Mouse (Mus musculus): ENCODE data around the gene Ndufa8. TPM values are rescaled to one million over a fixed set of nuclear protein-coding genes. Genes with fewer than 3 reads are reported as not detected.

Ndufa8 gene
- total and polyA plus RNA-seq, 2 experiments, result 86.2 to 87.0 TPM

DNA sequence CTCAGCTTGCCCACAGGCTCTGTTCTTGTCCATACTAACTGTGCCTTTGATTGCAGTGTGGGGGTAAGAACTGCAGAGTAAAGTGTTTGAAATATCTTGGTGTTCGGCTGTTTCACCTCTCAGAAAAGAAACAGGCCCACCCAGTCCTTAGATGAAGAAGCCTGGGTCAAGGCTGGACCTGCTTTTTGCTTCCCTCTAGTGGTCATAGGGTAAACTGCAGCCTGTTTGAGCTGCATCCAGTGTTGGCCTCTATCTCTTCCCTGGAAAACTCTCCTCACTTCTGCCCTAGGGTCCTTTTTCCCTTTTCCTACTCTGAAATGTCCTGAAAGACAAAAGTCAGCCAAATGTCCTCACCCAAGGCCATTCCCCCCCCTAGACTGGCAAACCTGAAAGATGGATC is 41.1 kb downstream of the Ndufa8 start:
- no peaks in the 10 kb centered on the region; the same call in 1 of the 2 replicates for H3K4me1 ChIP-seq (ENCODE audit: control insufficient read depth, insufficient read depth, low read length)
- no peak overlapping the region for H3K27ac ChIP-seq (replicated peaks; ENCODE audit: insufficient read depth, low read depth, low read length)
- H3K4me3 ChIP-seq (ENCODE audit: insufficient read depth, low read depth, low read length), result no peak overlapping the region
- H3K9ac ChIP-seq (ENCODE audit: low read depth, low read length), result no peak overlapping the region
- peak; percentile 19 for DNase-seq (ENCODE audit: extremely low read depth, low read depth, low spot score)
- H3K36me3 ChIP-seq (ENCODE audit: control insufficient read depth, insufficient read depth, low read length), result no peaks in the 10 kb centered on the region
- H3K79me2 ChIP-seq (ENCODE audit: control insufficient read depth, insufficient read depth, low read length), result no peaks in the 10 kb centered on the region
- WGBS, result 26% methylated on average over 1 of the region's 1 CpGs
- H3K27me3 ChIP-seq (ENCODE audit: control insufficient read depth, insufficient read depth, low read length), result 0 out of 2 replicates have a peak, but pooled peaks cover 7% of the 10 kb centered on the region
- TF ChIP-seq POLR2A (IDR thresholded peaks at IDR 0.05; ENCODE audit: extremely low read depth, insufficient read depth, low read length) (no peak), CTCF (IDR thresholded peaks at IDR 0.05; ENCODE audit: low read depth, low read length) (peak; percentile 70; the same call in 1 of the 2 replicates)

GRCm38 (mm10) chr2:36002188-36002587 is 47.0 kb downstream of the Ndufa8 start:
- H3K27me3 ChIP-seq (ENCODE audit: control insufficient read depth, insufficient read depth, low read length), result no peaks in the 10 kb centered on the region
- no peak for TF ChIP-seq POLR2A (IDR thresholded peaks at IDR 0.05; ENCODE audit: extremely low read depth, insufficient read depth, low read length)
- TF ChIP-seq CTCF (IDR thresholded peaks at IDR 0.05; ENCODE audit: low read depth, low read length), result no peak
- no peak overlapping the region for H3K27ac ChIP-seq (replicated peaks; ENCODE audit: insufficient read depth, low read depth, low read length)
- no peak overlapping the region for H3K4me3 ChIP-seq (ENCODE audit: insufficient read depth, low read depth, low read length)
- no peaks in the 10 kb centered on the region for H3K36me3 ChIP-seq (ENCODE audit: control insufficient read depth, insufficient read depth, low read length)
- DNase-seq (ENCODE audit: extremely low read depth, low read depth, low spot score), result no peak
- 52% methylated on average over 6 of the region's 6 CpGs for WGBS
- no peak overlapping the region for H3K9ac ChIP-seq (ENCODE audit: low read depth, low read length)
- no peaks in the 10 kb centered on the region for H3K79me2 ChIP-seq (ENCODE audit: control insufficient read depth, insufficient read depth, low read length)
- no peaks in the 10 kb centered on the region for H3K4me1 ChIP-seq (ENCODE audit: control insufficient read depth, insufficient read depth, low read length)

GRCm38 (mm10) chr2:36000390-36000789 is 48.8 kb downstream of the Ndufa8 start:
- 31% methylated on average over 1 of the region's 1 CpGs for WGBS
- Histone ChIP-seq H3K9ac (ENCODE audit: low read depth, low read length) (no peak overlapping the region), H3K27me3 (ENCODE audit: control insufficient read depth, insufficient read depth, low read length) (no peaks in the 10 kb centered on the region), H3K79me2 (ENCODE audit: control insufficient read depth, insufficient read depth, low read length) (no peaks in the 10 kb centered on the region), H3K36me3 (ENCODE audit: control insufficient read depth, insufficient read depth, low read length) (no peaks in the 10 kb centered on the region), H3K27ac (replicated peaks; ENCODE audit: insufficient read depth, low read depth, low read length) (no peak overlapping the region), H3K4me3 (ENCODE audit: insufficient read depth, low read depth, low read length) (no peak overlapping the region), H3K4me1 (ENCODE audit: control insufficient read depth, insufficient read depth, low read length) (no peaks in the 10 kb centered on the region)
- no peak for TF ChIP-seq POLR2A (IDR thresholded peaks at IDR 0.05; ENCODE audit: extremely low read depth, insufficient read depth, low read length)
- no peak for DNase-seq (ENCODE audit: extremely low read depth, low read depth, low spot score)

DNA sequence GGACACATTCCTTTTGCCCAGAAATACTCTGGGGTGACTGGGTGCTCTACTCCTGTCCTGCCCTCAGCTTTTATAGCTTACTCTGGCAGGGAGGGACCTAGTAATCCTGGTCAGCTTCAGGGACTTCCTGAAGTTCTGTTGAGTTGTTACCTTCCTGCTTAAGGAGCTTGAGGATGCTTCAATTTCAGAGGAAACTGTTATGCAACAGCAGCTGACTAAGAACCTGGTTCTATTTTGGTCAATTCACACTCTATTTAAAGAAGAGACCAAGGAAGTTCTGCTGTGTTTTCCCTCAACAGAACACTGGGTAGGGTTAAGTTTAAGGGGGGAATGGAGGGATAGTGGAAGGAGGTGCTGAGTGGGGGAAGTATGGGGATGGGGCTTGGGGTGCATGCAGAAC is 50.0 kb downstream of the Ndufa8 start:
- Histone ChIP-seq H3K79me2 (ENCODE audit: control insufficient read depth, insufficient read depth, low read length) (no peaks in the 10 kb centered on the region), H3K27ac (replicated peaks; ENCODE audit: insufficient read depth, low read depth, low read length) (no peak overlapping the region), H3K4me3 (ENCODE audit: insufficient read depth, low read depth, low read length) (no peak overlapping the region), H3K36me3 (ENCODE audit: control insufficient read depth, insufficient read depth, low read length) (no peaks in the 10 kb centered on the region), H3K9ac (ENCODE audit: low read depth, low read length) (no peak overlapping the region), H3K27me3 (ENCODE audit: control insufficient read depth, insufficient read depth, low read length) (no peaks in the 10 kb centered on the region), H3K4me1 (ENCODE audit: control insufficient read depth, insufficient read depth, low read length) (no peaks in the 10 kb centered on the region)
- TF ChIP-seq POLR2A (IDR thresholded peaks at IDR 0.05; ENCODE audit: extremely low read depth, insufficient read depth, low read length) (no peak), CTCF (IDR thresholded peaks at IDR 0.05; ENCODE audit: low read depth, low read length) (no peak)
- no peak for DNase-seq (ENCODE audit: extremely low read depth, low read depth, low spot score)

GRCm38 (mm10) chr2:35998416-35998815 is 50.8 kb downstream of the Ndufa8 start:
- Histone ChIP-seq H3K9ac (ENCODE audit: low read depth, low read length) (no peak overlapping the region), H3K4me1 (ENCODE audit: control insufficient read depth, insufficient read depth, low read length) (no peaks in the 10 kb centered on the region), H3K27me3 (ENCODE audit: control insufficient read depth, insufficient read depth, low read length) (no peaks in the 10 kb centered on the region), H3K4me3 (ENCODE audit: insufficient read depth, low read depth, low read length) (no peak overlapping the region), H3K36me3 (ENCODE audit: control insufficient read depth, insufficient read depth, low read length) (no peaks in the 10 kb centered on the region), H3K27ac (replicated peaks; ENCODE audit: insufficient read depth, low read depth, low read length) (no peak overlapping the region), H3K79me2 (ENCODE audit: control insufficient read depth, insufficient read depth, low read length) (no peaks in the 10 kb centered on the region)
- DNase-seq (ENCODE audit: extremely low read depth, low read depth, low spot score), result no peak
- WGBS, result 87% methylated on average over 5 of the region's 5 CpGs
- no peak for TF ChIP-seq CTCF (IDR thresholded peaks at IDR 0.05; ENCODE audit: low read depth, low read length)
- no peak for TF ChIP-seq POLR2A (IDR thresholded peaks at IDR 0.05; ENCODE audit: extremely low read depth, insufficient read depth, low read length)

GRCm38 (mm10) chr2:35996753-35997152 is 52.5 kb downstream of the Ndufa8 start:
- Histone ChIP-seq H3K27me3 (ENCODE audit: control insufficient read depth, insufficient read depth, low read length) (no peaks in the 10 kb centered on the region), H3K9ac (ENCODE audit: low read depth, low read length) (no peak overlapping the region), H3K4me1 (ENCODE audit: control insufficient read depth, insufficient read depth, low read length) (no peaks in the 10 kb centered on the region), H3K36me3 (ENCODE audit: control insufficient read depth, insufficient read depth, low read length) (no peaks in the 10 kb centered on the region), H3K4me3 (ENCODE audit: insufficient read depth, low read depth, low read length) (no peak overlapping the region), H3K79me2 (ENCODE audit: control insufficient read depth, insufficient read depth, low read length) (no peaks in the 10 kb centered on the region), H3K27ac (replicated peaks; ENCODE audit: insufficient read depth, low read depth, low read length) (no peak overlapping the region)
- 70% methylated on average over 2 of the region's 2 CpGs for WGBS
- DNase-seq (ENCODE audit: extremely low read depth, low read depth, low spot score), result no peak
- TF ChIP-seq POLR2A (IDR thresholded peaks at IDR 0.05; ENCODE audit: extremely low read depth, insufficient read depth, low read length), result no peak
- no peak for TF ChIP-seq CTCF (IDR thresholded peaks at IDR 0.05; ENCODE audit: low read depth, low read length)
